Comparison of ENCODE assay signal across 8 mouse cellular contexts in genomic region chr6:117879408-117880115, GRCm38 (mm10). TPM values are rescaled to one million over a fixed set of nuclear protein-coding genes. Genes with fewer than 3 reads are reported as not detected.
DNase-seq lines count a peak whose midpoint lies in the region; ATAC-seq lines count a peak whose summit lies in the region.

No protein-coding gene starts in this region.

- H3K27ac ChIP-seq in forebrain, embryonic 14.5 days (ENCODE audit: low read depth, low read length): peak overlapping the region; percentile 97
- peak overlapping the region; percentile 100 for H3K27ac ChIP-seq in neural tube, embryonic 15.5 days (replicated peaks)

- H3K4me3 ChIP-seq in forebrain, embryonic 14.5 days (ENCODE audit: low read depth, low read length): peak overlapping the region; percentile 49
- H3K4me3 ChIP-seq in neural tube, embryonic 15.5 days (replicated peaks): peak overlapping the region; percentile 68

- H3K9me3 ChIP-seq in forebrain, embryonic 14.5 days (replicated peaks; ENCODE audit: control insufficient read depth, low read length): no peaks in the 10 kb centered on the region
- no peaks in the 10 kb centered on the region for H3K9me3 ChIP-seq in neural tube, embryonic 15.5 days (replicated peaks)

- H3K4me1 ChIP-seq in forebrain, embryonic 14.5 days (ENCODE audit: control insufficient read depth, insufficient read depth, low read length): peaks cover 6% of the 10 kb centered on the region
- H3K4me1 ChIP-seq in neural tube, embryonic 15.5 days: peaks cover 15% of the 10 kb centered on the region

- intact Hi-C loops in heart, postnatal 14 days (cut with DNase I): loop anchor here (1.0 to 2.0 kb wide), 2 partner anchors 25 to 37 kb away; no protein-coding TSS in a partner anchor

- H3K4me2 ChIP-seq in forebrain, embryonic 14.5 days (ENCODE audit: low read length): peak overlapping the region; percentile 48
- H3K4me2 ChIP-seq in neural tube, embryonic 15.5 days: peak overlapping the region; percentile 87

- under 1% methylated on average over 64 of the region's 67 CpGs for WGBS in forebrain, embryonic 14.5 days
- under 1% methylated on average over 67 of the region's 67 CpGs for WGBS in neural tube, embryonic 15.5 days

- ATAC-seq in forebrain, embryonic 14.5 days: peak; percentile 96
- ATAC-seq in neural tube, embryonic 15.5 days (ENCODE audit: low FRiP score): peak; percentile 95

- peak overlapping the region; percentile 65 for H3K9ac ChIP-seq in forebrain, embryonic 14.5 days (ENCODE audit: low read length)
- peak overlapping the region; percentile 72 for H3K9ac ChIP-seq in neural tube, embryonic 15.5 days (replicated peaks)

- peak; percentile 99 for DNase-seq in ES-CJ7 (ENCODE audit: low read depth, low spot score)
- DNase-seq in cerebellum, adult 11 months: peak; percentile 100
- peak; percentile 99 for DNase-seq in forebrain, embryonic 14.5 days (ENCODE audit: low spot score)
- peak; percentile 100 for DNase-seq in heart, postnatal 14 days
- DNase-seq in layer of hippocampus, adult 11-12 months (ENCODE audit: low spot score): peak; percentile 99
- peak; percentile 98 to 99 for DNase-seq in lung, adult 18-20 months
- peak; percentile 97 for DNase-seq in testis, postnatal 14 days (ENCODE audit: low spot score)

- no peaks in the 10 kb centered on the region for H3K27me3 ChIP-seq in forebrain, embryonic 14.5 days (replicated peaks; ENCODE audit: control insufficient read depth, insufficient read depth, low read length)
- no peaks in the 10 kb centered on the region for H3K27me3 ChIP-seq in neural tube, embryonic 15.5 days (replicated peaks)

- H3K36me3 ChIP-seq in forebrain, embryonic 14.5 days (ENCODE audit: control insufficient read depth, insufficient read depth, low read length): no peaks in the 10 kb centered on the region
- H3K36me3 ChIP-seq in neural tube, embryonic 15.5 days: no peaks in the 10 kb centered on the region

RNA-seq across cellular contexts. Expression of gene Zfp239, which starts 17.7 kb away (rescaled TPM):
- 14.9 and 15.3 TPM in 2 replicates for polyA plus RNA-seq in forebrain, embryonic 14.5 days (2014; fragmentation: Nextera tagmentation; extraction: Ambion mirVana)
- 1 to 10 TPM in 1 of 2 experiments, under 1 TPM in 1; 0.22 to 1.1 TPM for total RNA-seq in heart, postnatal 14 days (2021)
- 15.3 and 15.9 TPM in 2 replicates for polyA plus RNA-seq in neural tube, embryonic 15.5 days (2015; fragmentation: Nextera tagmentation; extraction: Ambion mirVana)

RNA-seq across cellular contexts. Expression of gene Hnrnpf, which starts 20.6 kb away (rescaled TPM):
- polyA plus RNA-seq in forebrain, embryonic 14.5 days (2014; fragmentation: Nextera tagmentation; extraction: Ambion mirVana): 410 and 433 TPM in 2 replicates
- 100 to 1,000 TPM; 228 to 255 TPM for total RNA-seq in heart, postnatal 14 days (2021)
- 211 and 369 TPM in 2 replicates for polyA plus RNA-seq in neural tube, embryonic 15.5 days (2015; fragmentation: Nextera tagmentation; extraction: Ambion mirVana)

RNA-seq across cellular contexts. Expression of gene Zfp637, which starts 38.6 kb away (rescaled TPM):
- polyA plus RNA-seq in forebrain, embryonic 14.5 days (2014; fragmentation: Nextera tagmentation; extraction: Ambion mirVana): 244 and 252 TPM in 2 replicates
- total RNA-seq in heart, postnatal 14 days (2021): 10 to 100 TPM; 30.2 to 32.0 TPM
- polyA plus RNA-seq in neural tube, embryonic 15.5 days (2015; fragmentation: Nextera tagmentation; extraction: Ambion mirVana): 128 and 133 TPM in 2 replicates

RNA-seq across cellular contexts. Expression of gene Fxyd4, which starts 57.9 kb away (rescaled TPM):
- polyA plus RNA-seq in forebrain, embryonic 14.5 days (2014; fragmentation: Nextera tagmentation; extraction: Ambion mirVana): 0.75 and 1.2 TPM in 2 replicates
- total RNA-seq in heart, postnatal 14 days (2021): not detected
- polyA plus RNA-seq in neural tube, embryonic 15.5 days (2015; fragmentation: Nextera tagmentation; extraction: Ambion mirVana): 3.0 and 3.6 TPM in 2 replicates

Comparison
In these comparisons a context has a peak if more than half of its experiments do, and no peak if none do; other contexts are left out.
1. Peak in every context shown above with its lines: DNase-seq, ATAC-seq, H3K4me3 ChIP-seq and H3K27ac ChIP-seq.